Mouse (Mus musculus): ENCODE measurements around the gene Gm44511.
"Not testable (repeated sequence)": the region's sequence is repeated elsewhere in the genome, so short reads cannot be mapped to it uniquely, and the experiment has no call there.

The Gm44511 gene

DNA sequence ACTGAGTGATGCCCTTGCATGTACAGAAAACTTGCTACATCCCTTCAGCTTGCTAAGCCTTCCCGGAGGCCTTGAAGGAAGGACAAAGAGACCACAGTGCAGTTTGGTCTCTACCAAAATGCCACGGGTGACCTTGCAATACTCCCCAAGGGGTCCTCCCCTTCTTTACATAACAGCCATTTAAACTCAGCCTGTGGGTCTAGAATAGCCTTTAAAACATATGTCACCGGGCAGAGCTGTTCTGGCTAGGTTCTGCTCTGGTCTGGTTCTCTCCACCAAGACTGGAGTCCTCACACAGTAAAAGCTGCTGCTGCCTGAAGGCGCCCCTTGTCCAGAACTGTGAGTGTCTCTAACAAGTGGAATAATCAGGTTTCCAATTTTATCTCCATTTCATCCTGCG is 25.4 kb downstream of the Gm44511 start:
- DNase-seq (ENCODE audit: low spot score), result not testable (repeated sequence)

- no peak for DNase-seq (ENCODE audit: low spot score)
Measured at GRCm38 (mm10) chr6:128799896-128800270, 26.2 kb downstream of the Gm44511 start.

- peak; percentile 80 for DNase-seq (ENCODE audit: low spot score)
Measured at GRCm38 (mm10) chr6:128799144-128799895, 26.8 kb downstream of the Gm44511 start.

DNA sequence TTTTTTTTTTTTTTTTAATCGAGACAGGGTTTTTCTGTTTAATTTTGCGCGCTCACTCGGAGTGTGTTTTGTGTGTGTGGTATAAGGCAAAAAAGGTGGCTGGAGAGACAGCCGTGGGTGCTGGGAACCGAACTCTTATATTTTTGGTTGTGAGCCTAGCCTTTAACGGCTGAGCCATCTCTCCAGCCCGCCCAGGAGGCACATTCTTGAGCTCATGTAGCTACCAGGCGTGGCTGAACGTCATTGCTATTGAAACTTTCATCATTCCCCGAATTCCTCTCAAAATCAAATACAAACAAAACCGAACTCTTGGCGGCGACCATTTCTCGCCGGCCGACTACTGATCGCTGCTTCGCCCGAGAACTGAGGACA is 27.4 kb downstream of the Gm44511 start:
- peak; percentile 78 for DNase-seq (ENCODE audit: low spot score)

DNA sequence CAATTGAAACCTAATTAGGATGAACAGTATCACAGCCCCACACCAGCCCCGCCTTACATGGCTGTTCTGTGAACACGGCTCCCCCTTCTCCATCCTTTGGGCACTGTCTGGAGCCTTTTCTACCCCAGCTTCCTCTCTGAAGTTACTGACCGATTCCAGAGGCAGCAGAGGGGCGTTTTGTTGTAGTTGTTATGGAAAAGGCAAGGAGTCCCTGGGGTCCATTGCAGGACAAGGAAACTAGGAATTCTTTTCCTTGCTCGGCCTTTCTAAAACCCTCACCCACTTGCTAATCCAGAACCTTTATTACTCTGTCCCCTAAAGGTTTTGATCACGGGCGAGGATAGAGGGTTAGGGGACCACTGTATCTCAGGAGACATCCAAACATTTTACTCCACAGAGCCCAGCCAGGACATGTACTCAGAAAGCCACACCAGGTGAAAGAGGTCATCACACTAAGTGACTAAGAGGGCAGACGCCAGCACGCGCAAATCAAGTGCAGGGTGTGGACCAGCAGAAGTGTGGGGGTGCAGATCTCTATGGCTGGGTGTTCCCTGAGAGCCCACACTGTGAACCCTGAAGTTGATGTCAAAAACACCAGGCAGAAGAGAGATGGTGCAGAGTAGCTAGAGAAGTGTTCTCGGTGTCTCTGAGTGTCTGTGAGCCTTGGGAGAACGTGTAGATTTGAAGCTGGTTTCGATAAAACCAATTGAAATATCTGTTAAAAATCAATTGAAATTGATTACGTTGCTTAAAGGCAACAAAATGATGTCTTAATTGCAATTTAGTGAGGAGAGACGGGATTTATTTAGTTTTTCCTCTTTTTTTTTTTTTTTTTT is 28.0 kb downstream of the Gm44511 start:
- DNase-seq (ENCODE audit: low spot score), result no peak

DNA sequence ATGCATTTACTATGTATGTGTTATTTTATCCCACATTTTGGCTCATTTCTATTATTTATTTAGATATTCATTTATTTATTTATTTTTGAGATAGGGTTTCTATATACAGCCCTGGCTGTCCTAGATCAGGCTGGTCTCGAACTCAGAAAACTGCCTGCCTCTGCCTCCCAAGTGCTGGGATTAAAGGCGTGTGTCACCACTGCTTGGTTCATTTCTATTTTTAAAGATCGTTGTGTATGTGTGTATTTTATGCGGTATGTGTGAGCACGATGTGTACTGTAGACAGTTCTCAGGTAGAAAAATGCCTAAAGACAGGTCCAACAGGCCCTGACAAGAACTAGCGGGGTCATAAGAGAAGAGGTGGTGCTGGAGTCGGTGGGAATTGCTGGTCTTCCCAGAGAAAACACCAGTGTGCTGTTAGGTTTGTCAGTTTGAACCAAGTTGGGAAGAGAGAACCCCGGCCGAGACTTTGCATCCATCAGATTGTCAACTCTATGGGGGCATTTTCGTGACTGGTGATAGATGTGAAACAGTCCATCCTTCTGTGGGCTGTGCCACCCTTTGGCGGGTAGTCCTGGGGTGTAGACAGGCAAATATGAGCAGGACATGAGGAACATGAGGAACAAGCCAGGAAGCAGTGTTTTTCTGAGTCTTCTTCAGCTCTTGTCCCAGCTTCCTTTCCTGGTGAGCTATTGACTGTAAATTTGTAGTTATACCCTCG is 28.8 kb downstream of the Gm44511 start:
- no peak for DNase-seq (ENCODE audit: low spot score)

- DNase-seq (ENCODE audit: low spot score), result no peak
Measured at GRCm38 (mm10) chr6:128796321-128796955, 29.7 kb downstream of the Gm44511 start.

DNA sequence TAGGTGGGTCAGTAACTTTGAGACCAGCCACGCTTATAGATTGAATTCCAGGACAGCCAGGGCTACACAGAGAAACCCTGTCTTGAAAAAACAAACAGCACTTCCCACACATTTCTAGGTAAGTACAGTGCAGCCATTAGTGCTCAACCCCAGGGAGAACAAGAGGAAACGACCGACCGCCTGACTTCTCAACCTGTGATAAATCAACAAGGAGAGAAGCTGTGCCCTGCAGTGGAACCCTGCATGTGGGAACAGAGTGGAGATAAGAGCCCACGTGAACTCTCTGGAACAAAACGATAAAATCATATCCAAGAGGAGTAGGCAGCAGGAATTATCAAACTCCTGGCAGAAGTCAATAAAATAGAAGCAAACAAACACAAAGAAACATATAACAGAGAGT is 32.4 kb downstream of the Gm44511 start:
- no peak for DNase-seq (ENCODE audit: low spot score)

DNA sequence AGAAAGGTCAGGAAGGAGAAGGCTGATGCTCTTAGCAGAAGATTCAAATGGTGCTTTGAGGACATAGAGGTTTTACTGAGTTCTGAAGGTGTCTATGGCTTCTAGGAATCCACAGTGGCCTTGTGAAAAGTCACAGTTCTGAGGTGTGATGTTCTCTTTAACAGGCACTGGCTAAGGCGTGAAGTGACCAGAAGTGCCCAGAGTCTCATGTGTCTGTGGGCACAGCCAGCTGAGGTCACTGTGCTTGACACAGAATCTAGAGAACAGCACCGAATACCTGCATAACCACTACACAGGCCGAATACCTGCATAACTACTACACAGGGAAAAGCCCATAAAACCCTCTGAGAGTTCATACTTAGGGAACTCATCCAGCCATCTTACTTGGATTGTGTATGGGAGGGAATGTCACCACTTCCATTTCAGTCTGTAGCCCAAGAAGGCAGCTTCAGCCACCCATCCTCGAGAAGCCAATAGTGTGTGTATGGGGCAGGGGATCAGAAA is 35.6 kb downstream of the Gm44511 start:
- not testable (repeated sequence) for DNase-seq (ENCODE audit: low spot score)

DNA sequence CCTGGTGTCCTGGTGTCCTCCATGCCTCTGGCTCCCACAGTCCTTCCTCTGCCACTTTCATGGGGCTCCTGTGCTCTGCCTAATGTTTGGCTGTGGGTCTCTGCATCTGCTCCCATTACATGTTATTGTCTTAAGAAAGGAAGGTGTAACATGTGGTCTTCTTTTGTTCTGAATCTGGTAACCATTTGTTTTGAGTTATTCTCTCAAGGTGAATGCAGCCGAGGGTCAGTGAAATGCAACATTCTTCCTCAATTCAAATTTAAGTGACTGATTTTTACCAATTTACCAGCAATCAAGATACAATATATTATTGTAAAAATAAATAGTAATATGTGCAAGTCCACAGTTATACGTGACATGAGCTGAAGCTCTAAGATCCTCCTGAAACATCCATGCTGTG is 37.0 kb downstream of the Gm44511 start, which contains the start of gene Klrb1c:
Gene Klrb1c (minus strand): TSS at position 101 of the 400 bp plus-strand sequence.
- no peak for DNase-seq (ENCODE audit: low spot score)

- no peak for DNase-seq (ENCODE audit: low spot score)
Measured at GRCm38 (mm10) chr6:128788517-128788916, 37.6 kb downstream of the Gm44511 start.

GRCm38 (mm10) chr6:128786396-128786795 is 39.7 kb downstream of the Gm44511 start:
- not testable (repeated sequence) for DNase-seq (ENCODE audit: low spot score)

DNA sequence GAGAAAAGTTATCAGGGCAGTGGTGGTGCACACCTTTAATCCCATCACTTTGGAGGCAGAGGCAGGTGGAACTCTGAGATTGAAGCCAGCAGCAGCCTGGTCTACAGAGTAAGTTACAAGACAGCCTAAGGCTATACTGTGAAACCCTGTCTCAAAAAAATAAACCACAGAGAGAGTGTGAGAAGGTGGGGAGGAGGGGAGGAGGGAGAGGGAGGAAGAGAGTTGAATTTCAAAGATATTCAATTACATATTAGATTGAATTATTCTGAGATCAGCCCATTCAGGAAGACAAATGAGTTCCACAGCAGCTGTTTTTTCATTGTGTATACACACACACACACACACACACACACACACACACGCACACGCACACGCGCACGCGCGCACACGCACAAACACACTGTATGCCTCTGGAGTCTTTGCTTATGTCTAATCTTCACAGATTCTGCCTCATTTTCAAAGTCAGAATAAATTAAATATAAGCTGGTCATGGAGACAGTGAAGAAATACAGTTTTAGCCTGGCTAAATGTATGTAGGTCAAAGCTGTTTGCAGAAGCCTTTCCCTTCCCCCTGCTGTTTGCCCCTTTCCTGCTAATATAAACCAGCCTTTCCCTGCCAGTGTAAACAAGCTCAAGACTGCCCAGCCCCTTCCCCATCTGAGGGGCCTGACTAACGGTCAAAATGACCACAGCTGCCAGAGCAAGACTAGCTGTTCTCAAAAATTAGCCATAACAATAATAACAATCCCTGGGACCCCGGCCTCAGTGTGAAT is 56.4 kb downstream of the Gm44511 start:
- no peak for DNase-seq (ENCODE audit: low spot score)

GRCm38 (mm10) chr6:128768047-128768446 is 58.1 kb downstream of the Gm44511 start:
- no peak for DNase-seq (ENCODE audit: low spot score)

DNA sequence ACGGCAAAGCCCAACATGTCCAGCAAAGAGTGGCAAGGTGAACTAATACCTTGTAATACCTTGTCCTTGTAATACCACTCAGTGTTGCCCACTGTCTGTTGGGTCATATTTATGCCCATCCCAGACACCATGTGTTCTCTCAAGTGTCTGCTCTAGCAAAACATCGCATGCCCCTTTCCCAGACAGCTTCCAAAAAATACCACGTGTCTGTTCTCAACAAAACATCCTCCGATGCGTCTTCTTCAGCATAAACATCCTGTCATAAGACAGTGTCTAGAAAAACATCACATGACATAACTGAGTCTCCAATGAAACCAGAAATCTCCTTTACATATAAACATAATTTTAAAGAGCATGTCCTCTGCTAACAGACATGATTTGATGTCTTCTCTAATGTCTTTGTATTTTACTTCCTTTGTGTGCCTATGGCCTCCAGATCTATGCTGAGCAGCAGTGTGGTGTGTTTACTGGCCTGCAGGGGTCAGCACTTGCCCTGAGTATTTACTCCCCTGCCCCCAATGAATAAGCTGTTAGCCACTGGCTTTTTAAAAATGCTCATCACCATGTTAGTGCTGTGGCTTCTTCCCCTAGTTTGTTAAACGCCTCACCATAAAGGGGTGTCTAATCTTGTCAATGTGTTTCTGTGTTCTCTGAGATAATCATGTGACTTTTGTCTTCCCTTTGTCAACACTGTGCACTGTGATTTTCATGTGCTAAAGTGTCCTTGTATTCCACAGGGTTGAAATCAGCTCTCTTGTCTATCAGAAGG is 59.4 kb downstream of the Gm44511 start:
- DNase-seq (ENCODE audit: low spot score), result peak; percentile 28

- DNase-seq (ENCODE audit: low spot score), result no peak
Measured at GRCm38 (mm10) chr6:128765211-128765610, 60.9 kb downstream of the Gm44511 start.

GRCm38 (mm10) chr6:128764598-128764997 is 61.5 kb downstream of the Gm44511 start:
- no peak for DNase-seq (ENCODE audit: low spot score)

GRCm38 (mm10) chr6:128763736-128764523 is 62.2 kb downstream of the Gm44511 start:
- peak; percentile 93 for DNase-seq (ENCODE audit: low spot score)

- DNase-seq (ENCODE audit: low spot score), result not testable (repeated sequence)
Measured at GRCm38 (mm10) chr6:128762892-128763670, 63.0 kb downstream of the Gm44511 start.
